Mouse (Mus musculus) cortical plate, adult 2 months (tissue): ENCODE data around the gene Myh9. TPM values are rescaled to one million over a fixed set of nuclear protein-coding genes. Genes with fewer than 3 reads are reported as not detected.

Experiments used
- H3K27ac ChIP-seq: fragments of 200-500 bp; 2 replicates; pipeline ENCODE4 v1.5.1; 2012; ENCODE audit warnings: low read length, control low read depth, inconsistent platforms; ENCODE audit not compliant: insufficient read depth
- H3K4me1 ChIP-seq: fragments of 200-500 bp; 2 replicates; pipeline ENCODE4 v1.6.1; 2011; ENCODE audit warnings: low read length; ENCODE audit not compliant: control insufficient read depth, insufficient read depth
- H3K4me3 ChIP-seq: fragments of 200-500 bp; 2 replicates; pipeline ENCODE4 v1.5.1; 2011; ENCODE audit warnings: mild to moderate bottlenecking, low read length, control low read depth; ENCODE audit not compliant: insufficient read depth
- CTCF ChIP-seq: fragments of 200-500 bp; IDR thresholded peaks from 2 replicates; pipeline ENCODE4 v1.5.1; 2011; ENCODE audit warnings: mild to moderate bottlenecking, control low read depth, low read length; ENCODE audit not compliant: insufficient read depth; ENCODE audit errors: extremely low read depth
- POLR2A ChIP-seq: fragments of 200-500 bp; IDR thresholded peaks from 2 replicates; pipeline ENCODE4 v1.6.1; 2011; ENCODE audit warnings: mild to moderate bottlenecking, low read length, control low read depth; ENCODE audit not compliant: insufficient read depth; ENCODE audit errors: extremely low read depth
- polyA plus RNA-seq: library from polyadenylated mRNA; depleted of rRNA; stranded (reverse); fragments of >200 nt; gene quantifications from 2 replicates; pipeline ENCODE4 v1.2.3, GENCODE M21; 2012

Gene Myh9
- polyA plus RNA-seq, 1 experiment, result 32.6 TPM

- H3K4me3 ChIP-seq, result no peak overlapping the region
- 0 out of 2 replicates have a peak, but pooled peaks cover 3% of the 10 kb centered on the region for H3K4me1 ChIP-seq
- TF ChIP-seq CTCF (no peak), POLR2A (no peak)
- no peak overlapping the region for H3K27ac ChIP-seq
These were observed 11.4 kb downstream of the Myh9 start for GRCm38 (mm10) chr15:77830481-77831137.

GRCm38 (mm10) chr15:77829542-77829941 is 12.4 kb downstream of the Myh9 start:
- TF ChIP-seq CTCF (no peak), POLR2A (no peak)
- Histone ChIP-seq H3K4me1 (0 out of 2 replicates have a peak, but pooled peaks cover 3% of the 10 kb centered on the region), H3K27ac (no peak overlapping the region), H3K4me3 (no peak overlapping the region)

GRCm38 (mm10) chr15:77828910-77829309 is 13.1 kb downstream of the Myh9 start:
- 0 out of 2 replicates have a peak, but pooled peaks cover 3% of the 10 kb centered on the region for H3K4me1 ChIP-seq

GRCm38 (mm10) chr15:77828242-77828641 is 13.7 kb downstream of the Myh9 start:
- Histone ChIP-seq H3K27ac (no peak overlapping the region), H3K4me3 (no peak overlapping the region), H3K4me1 (0 out of 2 replicates have a peak, but pooled peaks cover 3% of the 10 kb centered on the region)
- TF ChIP-seq POLR2A, result no peak
- TF ChIP-seq CTCF, result no peak

More at GRCm38 (mm10) chr15:77828910-77829309, 13.1 kb downstream of the Myh9 start:
- Histone ChIP-seq H3K27ac (no peak overlapping the region), H3K4me3 (no peak overlapping the region)
- no peak for TF ChIP-seq POLR2A
- no peak for TF ChIP-seq CTCF

GRCm38 (mm10) chr15:77827794-77828193 is 14.2 kb downstream of the Myh9 start:
- no peak overlapping the region for H3K4me3 ChIP-seq
- TF ChIP-seq CTCF (no peak), POLR2A (no peak)
- H3K27ac ChIP-seq, result no peak overlapping the region
- 0 out of 2 replicates have a peak, but pooled peaks cover 3% of the 10 kb centered on the region for H3K4me1 ChIP-seq

- Histone ChIP-seq H3K4me1 (0 out of 2 replicates have a peak, but pooled peaks cover 4% of the 10 kb centered on the region), H3K27ac (no peak overlapping the region), H3K4me3 (no peak overlapping the region)
- no peak for TF ChIP-seq POLR2A
These were observed 14.6 kb downstream of the Myh9 start for GRCm38 (mm10) chr15:77827379-77827778.

GRCm38 (mm10) chr15:77825382-77825781 is 16.6 kb downstream of the Myh9 start:
- no peak for TF ChIP-seq POLR2A
- no peak for TF ChIP-seq CTCF
- H3K27ac ChIP-seq, result no peak overlapping the region
- peaks cover 8% of the 10 kb centered on the region; the same call in 1 of the 2 replicates for H3K4me1 ChIP-seq
- H3K4me3 ChIP-seq, result no peak overlapping the region

GRCm38 (mm10) chr15:77824321-77824720 is 17.7 kb downstream of the Myh9 start:
- Histone ChIP-seq H3K4me3 (no peak overlapping the region), H3K27ac (no peak overlapping the region), H3K4me1 (peaks cover 10% of the 10 kb centered on the region)
- TF ChIP-seq POLR2A (no peak), CTCF (no peak)

GRCm38 (mm10) chr15:77823634-77824033 is 18.3 kb downstream of the Myh9 start:
- TF ChIP-seq POLR2A (no peak), CTCF (no peak)
- H3K27ac ChIP-seq, result no peak overlapping the region
- H3K4me1 ChIP-seq, result peaks cover 12% of the 10 kb centered on the region
- no peak overlapping the region for H3K4me3 ChIP-seq

- TF ChIP-seq POLR2A (no peak), CTCF (no peak)
- Histone ChIP-seq H3K4me1 (peaks cover 12% of the 10 kb centered on the region), H3K27ac (no peak overlapping the region), H3K4me3 (no peak overlapping the region)
These were observed 18.8 kb downstream of the Myh9 start for GRCm38 (mm10) chr15:77823196-77823595.
